Mouse (Mus musculus): ENCODE measurements around the gene Gucd1. TPM values are rescaled to one million over a fixed set of nuclear protein-coding genes. Genes with fewer than 3 reads are reported as not detected.
"Not testable (repeated sequence)": the region's sequence is repeated elsewhere in the genome, so short reads cannot be mapped to it uniquely, and the experiment has no call there.

Gene Gucd1
- polyA plus RNA-seq, 1 experiment from 2014 or later, result 25.0 TPM

GRCm38 (mm10) chr10:75373655-75374351, 144.0 kb downstream of the Gucd1 start:
- H3K4me3 ChIP-seq; H3K27ac ChIP-seq; H3K9ac ChIP-seq; ATAC-seq (ENCODE audit: low FRiP score, low read depth); H3K4me1 ChIP-seq; H3K36me3 ChIP-seq; H3K9me3 ChIP-seq; H3K4me2 ChIP-seq (replicated peaks); H3K27me3 ChIP-seq (replicated peaks): not testable (repeated sequence)
- WGBS, result 86% methylated on average over 13 of the region's 19 CpGs

- H3K27me3 ChIP-seq (replicated peaks), result no peaks in the 10 kb centered on the region
- H3K27ac ChIP-seq, result no peak overlapping the region
- H3K4me2 ChIP-seq (replicated peaks), result peak overlapping the region; percentile 24; the same call in 1 of the 2 replicates
- no peak overlapping the region for H3K4me3 ChIP-seq
- no peak for ATAC-seq (ENCODE audit: low FRiP score, low read depth)
- H3K36me3 ChIP-seq, result no peaks in the 10 kb centered on the region
- no peaks in the 10 kb centered on the region for H3K9me3 ChIP-seq
- peaks cover 14% of the 10 kb centered on the region; the same call in 1 of the 2 replicates for H3K4me1 ChIP-seq
- WGBS, result 53% methylated on average over 6 of the region's 6 CpGs
- H3K9ac ChIP-seq, result no peak overlapping the region
Measured at GRCm38 (mm10) chr10:75365231-75365633, 152.5 kb downstream of the Gucd1 start.

GRCm38 (mm10) chr10:75364796-75365195, 153.0 kb downstream of the Gucd1 start:
- no peak overlapping the region for H3K27ac ChIP-seq
- H3K4me2 ChIP-seq (replicated peaks), result no peak overlapping the region
- H3K9me3 ChIP-seq, result no peaks in the 10 kb centered on the region
- H3K27me3 ChIP-seq (replicated peaks), result no peaks in the 10 kb centered on the region
- no peak overlapping the region for H3K4me3 ChIP-seq
- H3K9ac ChIP-seq, result no peak overlapping the region
- H3K4me1 ChIP-seq, result peaks cover 14% of the 10 kb centered on the region; the same call in 1 of the 2 replicates
- WGBS, result 79% methylated on average over 9 of the region's 9 CpGs
- peak; percentile 42; the same call in 1 of the 2 replicates for ATAC-seq (ENCODE audit: low FRiP score, low read depth)
- no peaks in the 10 kb centered on the region for H3K36me3 ChIP-seq

- H3K4me3 ChIP-seq; H3K4me2 ChIP-seq (replicated peaks); H3K27ac ChIP-seq; H3K27me3 ChIP-seq (replicated peaks); H3K9me3 ChIP-seq; H3K9ac ChIP-seq; H3K36me3 ChIP-seq: not testable (repeated sequence)
- H3K4me1 ChIP-seq, result peaks cover 14% of the 10 kb centered on the region; the same call in 1 of the 2 replicates
- peak; percentile 78 for ATAC-seq (ENCODE audit: low FRiP score, low read depth)
- WGBS, result 4% methylated on average over 1 of the region's 1 CpGs
Measured at GRCm38 (mm10) chr10:75364214-75364690, 153.5 kb downstream of the Gucd1 start.

GRCm38 (mm10) chr10:75355341-75355740, 162.4 kb downstream of the Gucd1 start:
- WGBS, result 88% methylated on average over 4 of the region's 4 CpGs
- no peak overlapping the region for H3K9ac ChIP-seq
- H3K36me3 ChIP-seq, result no peaks in the 10 kb centered on the region
- no peak overlapping the region for H3K4me3 ChIP-seq
- no peaks in the 10 kb centered on the region for H3K27me3 ChIP-seq (replicated peaks)
- no peak for ATAC-seq (ENCODE audit: low FRiP score, low read depth)
- no peaks in the 10 kb centered on the region for H3K4me1 ChIP-seq
- H3K4me2 ChIP-seq (replicated peaks), result no peak overlapping the region
- H3K9me3 ChIP-seq, result no peaks in the 10 kb centered on the region
- no peak overlapping the region for H3K27ac ChIP-seq

- H3K36me3 ChIP-seq; H3K9me3 ChIP-seq; H3K4me2 ChIP-seq (replicated peaks); H3K4me1 ChIP-seq; ATAC-seq (ENCODE audit: low FRiP score, low read depth); H3K27ac ChIP-seq; H3K4me3 ChIP-seq; H3K9ac ChIP-seq; H3K27me3 ChIP-seq (replicated peaks): not testable (repeated sequence)
- WGBS, result 77% methylated on average over 9 of the region's 9 CpGs
Measured at GRCm38 (mm10) chr10:75353838-75354241, 163.9 kb downstream of the Gucd1 start.

- Histone ChIP-seq H3K4me2 (replicated peaks) (no peak overlapping the region), H3K9ac (no peak overlapping the region), H3K27me3 (replicated peaks) (no peaks in the 10 kb centered on the region), H3K9me3 (no peaks in the 10 kb centered on the region), H3K4me1 (no peaks in the 10 kb centered on the region), H3K4me3 (no peak overlapping the region), H3K27ac (no peak overlapping the region), H3K36me3 (no peaks in the 10 kb centered on the region)
- ATAC-seq (ENCODE audit: low FRiP score, low read depth), result no peak
- 96% methylated on average over 12 of the region's 12 CpGs for WGBS
Measured at GRCm38 (mm10) chr10:75352541-75352940, 165.2 kb downstream of the Gucd1 start.

- Histone ChIP-seq H3K9me3 (no peaks in the 10 kb centered on the region), H3K27ac (no peak overlapping the region), H3K27me3 (replicated peaks) (no peaks in the 10 kb centered on the region), H3K4me3 (no peak overlapping the region), H3K4me1 (no peaks in the 10 kb centered on the region), H3K4me2 (replicated peaks) (no peak overlapping the region), H3K36me3 (no peaks in the 10 kb centered on the region), H3K9ac (no peak overlapping the region)
- 84% methylated on average over 5 of the region's 5 CpGs for WGBS
- ATAC-seq (ENCODE audit: low FRiP score, low read depth), result no peak
Measured at GRCm38 (mm10) chr10:75350564-75350963, 167.2 kb downstream of the Gucd1 start.

GRCm38 (mm10) chr10:75345265-75345664, 172.5 kb downstream of the Gucd1 start:
- no peaks in the 10 kb centered on the region for H3K27me3 ChIP-seq (replicated peaks)
- WGBS, result 71% methylated on average over 2 of the region's 2 CpGs
- H3K4me2 ChIP-seq (replicated peaks), result no peak overlapping the region
- no peaks in the 10 kb centered on the region for H3K4me1 ChIP-seq
- no peak for ATAC-seq (ENCODE audit: low FRiP score, low read depth)
- no peaks in the 10 kb centered on the region for H3K9me3 ChIP-seq
- H3K4me3 ChIP-seq, result no peak overlapping the region
- no peaks in the 10 kb centered on the region for H3K36me3 ChIP-seq
- no peak overlapping the region for H3K9ac ChIP-seq
- H3K27ac ChIP-seq, result no peak overlapping the region

- 71% methylated on average over 1 of the region's 1 CpGs for WGBS
- H3K4me2 ChIP-seq (replicated peaks), result not testable (repeated sequence)
Measured at GRCm38 (mm10) chr10:75344563-75344962, 173.2 kb downstream of the Gucd1 start.

GRCm38 (mm10) chr10:75341936-75342335, 175.8 kb downstream of the Gucd1 start:
- H3K36me3 ChIP-seq, result no peaks in the 10 kb centered on the region
- no peaks in the 10 kb centered on the region for H3K9me3 ChIP-seq
- H3K4me2 ChIP-seq (replicated peaks), result no peak overlapping the region
- WGBS, result 48% methylated on average over 8 of the region's 8 CpGs
- no peaks in the 10 kb centered on the region for H3K4me1 ChIP-seq
- H3K27ac ChIP-seq, result no peak overlapping the region
- ATAC-seq (ENCODE audit: low FRiP score, low read depth), result no peak
- no peaks in the 10 kb centered on the region for H3K27me3 ChIP-seq (replicated peaks)
- no peak overlapping the region for H3K9ac ChIP-seq
- H3K4me3 ChIP-seq, result no peak overlapping the region

More at GRCm38 (mm10) chr10:75344563-75344962, 173.2 kb downstream of the Gucd1 start:
- not testable (repeated sequence) for H3K27me3 ChIP-seq (replicated peaks); H3K36me3 ChIP-seq; H3K4me3 ChIP-seq; H3K9me3 ChIP-seq; H3K9ac ChIP-seq; H3K27ac ChIP-seq; ATAC-seq (ENCODE audit: low FRiP score, low read depth); H3K4me1 ChIP-seq

GRCm38 (mm10) chr10:75339377-75339776, 178.4 kb downstream of the Gucd1 start:
- no peak overlapping the region for H3K27ac ChIP-seq

GRCm38 (mm10) chr10:75338852-75339251, 178.9 kb downstream of the Gucd1 start:
- Histone ChIP-seq H3K4me3 (no peak overlapping the region), H3K36me3 (no peaks in the 10 kb centered on the region), H3K9ac (no peak overlapping the region), H3K27ac (no peak overlapping the region), H3K9me3 (no peaks in the 10 kb centered on the region), H3K27me3 (replicated peaks) (no peaks in the 10 kb centered on the region), H3K4me2 (replicated peaks) (no peak overlapping the region), H3K4me1 (no peaks in the 10 kb centered on the region)
- 80% methylated on average over 5 of the region's 5 CpGs for WGBS
- ATAC-seq (ENCODE audit: low FRiP score, low read depth), result no peak

More at GRCm38 (mm10) chr10:75339377-75339776, 178.4 kb downstream of the Gucd1 start:
- Histone ChIP-seq H3K9ac (no peak overlapping the region), H3K27me3 (replicated peaks) (no peaks in the 10 kb centered on the region), H3K4me3 (no peak overlapping the region), H3K9me3 (no peaks in the 10 kb centered on the region), H3K4me1 (no peaks in the 10 kb centered on the region), H3K36me3 (no peaks in the 10 kb centered on the region), H3K4me2 (replicated peaks) (no peak overlapping the region)
- no peak for ATAC-seq (ENCODE audit: low FRiP score, low read depth)
- 87% methylated on average over 7 of the region's 7 CpGs for WGBS

All from neural tube, embryonic 12.5 days (tissue).